Mouse (Mus musculus) megakaryocyte, embryonic 14.5 days (primary cell): ENCODE data around the gene Fis1.

Source experiments
- FLI1 ChIP-seq: IDR thresholded peaks from 2 replicates; pipeline ENCODE4 v1.6.1; 2012; ENCODE audit warnings: low read length, inconsistent platforms, mixed read lengths
- GATA1 ChIP-seq: IDR thresholded peaks from 3 replicates; pipeline ENCODE4 v1.6.1; 2012; ENCODE audit warnings: mixed read lengths, low read length, inconsistent platforms, borderline replicate concordance

GRCm38 (mm10) chr5:136958991-136959605, 6.0 kb downstream of the Fis1 start:
- TF ChIP-seq GATA1 = no peak
- TF ChIP-seq FLI1 = no peak
